Mouse (Mus musculus) myocyte (in vitro differentiated cells): ENCODE measurements around the gene Sh3bp5.

Experiments used
- E2F4 ChIP-seq: IDR thresholded peaks from one replicate; pipeline ENCODE4 v1.6.1; 2011; ENCODE audit warnings: mild to moderate bottlenecking, control low read depth, moderate library complexity; ENCODE audit not compliant: insufficient read depth
- MAX ChIP-seq: IDR thresholded peaks from one replicate; pipeline ENCODE4 v1.6.1; 2011; ENCODE audit warnings: low read depth, mild to moderate bottlenecking, control low read depth
- MYOD1 ChIP-seq, 3 experiments: IDR thresholded peaks; one replicate each; pipeline ENCODE4 v1.6.1; 2011; ENCODE audit warnings: control low read depth in 2 of 3, low read depth in 2 of 3, mild to moderate bottlenecking in 2 of 3, moderate library complexity in 1 of 3; ENCODE audit not compliant: insufficient read length in 2 of 3, control insufficient read depth in 1 of 3
- MYOG ChIP-seq, 3 experiments: IDR thresholded peaks; one replicate each; pipeline ENCODE4 v1.6.1; 2011; ENCODE audit warnings: control low read depth in 2 of 3, low read depth in 2 of 3, mild to moderate bottlenecking in 2 of 3; ENCODE audit not compliant: insufficient read length in 2 of 3, control insufficient read depth in 1 of 3, insufficient read depth in 1 of 3
- POLR2A ChIP-seq: IDR thresholded peaks from one replicate; pipeline ENCODE4 v1.6.1; 2011; ENCODE audit warnings: low read depth, mild to moderate bottlenecking, control low read depth, moderate library complexity; ENCODE audit not compliant: insufficient read length
- POLR2AphosphoS2 ChIP-seq: IDR thresholded peaks from one replicate; pipeline ENCODE4 v1.6.1; 2011; ENCODE audit warnings: low read depth, control low read depth; ENCODE audit not compliant: insufficient read length
- TCF12 ChIP-seq: IDR thresholded peaks from one replicate; pipeline ENCODE4 v1.6.1; 2011; ENCODE audit warnings: mild to moderate bottlenecking, control low read depth; ENCODE audit not compliant: poor library complexity, insufficient read depth, severe bottlenecking

GRCm38 (mm10) chr14:31443616-31444015, 7.7 kb upstream of the Sh3bp5 start:
- TF ChIP-seq E2F4 (no peak), MYOD1 (IDR thresholded peaks at IDR 0.05; ENCODE audit: control insufficient read depth in 1 of 3, insufficient read length in 2 of 3, low read depth in 2 of 3) (no peak), TCF12 (no peak), MAX (no peak), POLR2AphosphoS2 (no peak), POLR2A (no peak), MYOG (IDR thresholded peaks at IDR 0.05; ENCODE audit: control insufficient read depth in 1 of 3, insufficient read depth in 1 of 3, insufficient read length in 2 of 3, low read depth in 2 of 3) (no peak)
